Mouse (Mus musculus): ENCODE data around the gene Plvap.

- TF ChIP-seq EP300 (IDR thresholded peaks at IDR 0.05; ENCODE audit: low read depth): no peak
- TF ChIP-seq CTCF (IDR thresholded peaks at IDR 0.05; ENCODE audit: low read depth): no peak
These were observed 14.7 kb upstream of the Plvap start for GRCm38 (mm10) chr8:71526272-71526671.

All from heart, postnatal 0 days (tissue).